Mouse (Mus musculus) lung, adult 2 months (tissue): Measurements from ENCODE around the gene Ppp3ca. TPM values are rescaled to one million over a fixed set of nuclear protein-coding genes. Genes with fewer than 3 reads are reported as not detected.

Experiments used
- DNase-seq: peaks from one replicate; pipeline ENCODE4 v3.0.0; 2022
- H3K4me1 ChIP-seq: fragments of 200-500 bp; 2 replicates; pipeline ENCODE4 v1.6.1; 2011; ENCODE audit warnings: low read length; ENCODE audit not compliant: control insufficient read depth, insufficient read depth
- H3K4me3 ChIP-seq: fragments of 200-500 bp; replicated peaks from 2 replicates; pipeline ENCODE3; 2011; ENCODE audit warnings: low read depth, mild to moderate bottlenecking, control low read depth, low read length; ENCODE audit errors: extremely low read depth
- CTCF ChIP-seq: fragments of 200-500 bp; IDR thresholded peaks from 2 replicates; pipeline ENCODE4 v1.5.1; 2011; ENCODE audit warnings: mild to moderate bottlenecking, low read length, control low read depth; ENCODE audit not compliant: insufficient read depth
- POLR2A ChIP-seq: fragments of 200-500 bp; IDR thresholded peaks from 2 replicates; pipeline ENCODE4 v1.6.1; 2011; ENCODE audit warnings: low read depth, mild to moderate bottlenecking, control low read depth, low read length, borderline replicate concordance; ENCODE audit errors: extremely low read depth
- WGBS: fragments of 180-500 bp; shearing (Covaris S2); methylation state at CpG from one replicate; pipeline ENCODE4 v1.1.7; 2018; 5-methylcytosine and 5-hydroxymethylcytosine counted together
- polyA plus RNA-seq: library from polyadenylated mRNA; depleted of rRNA; stranded (reverse); fragments of >200 nt; gene quantifications from 2 replicates; pipeline ENCODE4 v1.2.3, GENCODE M21; 2012

Gene Ppp3ca
- polyA plus RNA-seq, 1 experiment = 37.2 TPM

- DNase-seq = no peak
- no peak overlapping the region for H3K4me3 ChIP-seq
- TF ChIP-seq POLR2A = no peak
- TF ChIP-seq CTCF = no peak
- H3K4me1 ChIP-seq = peaks cover 45% of the 10 kb centered on the region
- WGBS = 58% methylated on average over 2 of the region's 2 CpGs
Observed at GRCm38 (mm10) chr3:136702861-136703260, 32.9 kb downstream of the Ppp3ca start.

DNA sequence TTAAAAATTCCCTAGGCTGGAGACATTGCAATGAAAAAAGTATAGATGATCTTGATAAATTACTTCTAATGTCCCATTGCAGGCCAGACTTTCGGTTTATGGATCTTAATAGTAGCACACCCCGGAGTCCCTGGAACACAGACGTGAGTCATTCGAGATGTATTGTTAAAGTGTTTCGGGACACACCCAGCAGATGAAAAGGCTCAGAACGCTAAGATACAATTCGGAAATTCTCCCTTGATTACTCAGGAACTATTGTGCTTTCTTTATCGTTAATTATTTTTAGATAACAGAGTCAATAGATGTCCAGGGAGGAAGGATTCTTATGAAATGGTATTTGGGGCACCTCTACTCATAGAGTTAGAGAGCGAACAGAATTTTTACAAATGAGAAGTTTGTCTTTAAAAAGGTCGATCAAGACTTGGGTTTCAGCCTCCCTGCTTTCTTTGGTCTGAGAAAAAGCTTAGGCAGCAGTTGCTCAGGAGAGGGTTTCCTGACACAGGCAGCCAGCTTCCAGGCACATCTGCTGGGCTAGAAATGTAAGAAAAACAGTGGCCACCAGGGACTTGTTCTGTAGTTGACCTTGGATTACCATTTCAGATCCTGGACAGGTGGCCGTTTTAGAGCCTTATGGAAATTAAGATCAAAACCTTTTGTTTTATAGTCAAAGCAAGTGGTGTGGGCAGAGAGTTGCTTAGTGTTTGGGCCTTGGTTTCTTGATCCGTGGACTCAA is 34.8 kb downstream of the Ppp3ca start:
- Histone ChIP-seq H3K4me1 (peaks cover 53% of the 10 kb centered on the region), H3K4me3 (no peak overlapping the region)
- DNase-seq = no peak
- TF ChIP-seq POLR2A = no peak
- TF ChIP-seq CTCF = no peak
- WGBS = 33% methylated on average over 12 of the region's 12 CpGs

DNA sequence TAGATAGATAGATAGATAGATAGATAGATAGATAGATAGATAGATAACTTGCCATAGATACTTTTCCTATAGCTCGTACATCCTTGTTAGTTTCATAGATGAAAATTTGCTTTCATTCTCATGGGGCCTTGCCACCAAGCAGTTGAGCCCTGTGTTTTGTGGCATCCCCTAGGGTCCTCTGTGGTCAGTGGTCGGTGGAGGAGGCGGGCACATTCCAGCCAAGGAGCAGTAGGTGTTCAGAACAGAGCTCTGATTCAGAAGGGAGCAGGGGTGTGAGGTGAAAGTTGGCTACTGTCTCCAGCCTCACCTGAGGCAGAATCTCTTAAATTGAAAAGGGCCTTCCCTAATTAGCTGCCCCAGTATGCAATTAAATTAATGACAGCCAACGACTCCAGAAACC is 36.1 kb downstream of the Ppp3ca start:
- DNase-seq = no peak
- TF ChIP-seq POLR2A (no peak), CTCF (no peak)
- Histone ChIP-seq H3K4me3 (no peak overlapping the region), H3K4me1 (peaks cover 46% of the 10 kb centered on the region)
- 75% methylated on average over 4 of the region's 4 CpGs for WGBS

DNA sequence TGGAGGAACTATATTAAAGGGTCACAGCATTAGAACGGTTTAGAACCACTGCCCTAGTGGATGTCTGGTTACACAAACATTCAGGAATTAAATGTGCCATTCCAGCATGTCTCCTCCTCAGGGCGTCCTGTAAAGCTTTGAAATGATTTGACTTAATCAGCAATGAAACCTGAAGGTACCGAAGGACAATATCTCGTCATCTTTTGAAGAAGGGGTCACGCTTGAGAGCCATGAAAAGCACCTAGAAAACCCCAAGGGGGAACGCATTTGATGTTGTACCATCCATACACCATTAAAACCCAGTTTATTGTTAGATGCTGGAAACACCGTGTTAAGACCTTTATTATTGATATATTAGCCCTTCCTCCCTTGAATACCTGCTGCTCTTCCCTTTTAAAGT is 36.8 kb downstream of the Ppp3ca start:
- Histone ChIP-seq H3K4me1 (peaks cover 42% of the 10 kb centered on the region), H3K4me3 (no peak overlapping the region)
- TF ChIP-seq POLR2A (no peak), CTCF (no peak)
- WGBS = 88% methylated on average over 7 of the region's 7 CpGs
- no peak for DNase-seq

DNA sequence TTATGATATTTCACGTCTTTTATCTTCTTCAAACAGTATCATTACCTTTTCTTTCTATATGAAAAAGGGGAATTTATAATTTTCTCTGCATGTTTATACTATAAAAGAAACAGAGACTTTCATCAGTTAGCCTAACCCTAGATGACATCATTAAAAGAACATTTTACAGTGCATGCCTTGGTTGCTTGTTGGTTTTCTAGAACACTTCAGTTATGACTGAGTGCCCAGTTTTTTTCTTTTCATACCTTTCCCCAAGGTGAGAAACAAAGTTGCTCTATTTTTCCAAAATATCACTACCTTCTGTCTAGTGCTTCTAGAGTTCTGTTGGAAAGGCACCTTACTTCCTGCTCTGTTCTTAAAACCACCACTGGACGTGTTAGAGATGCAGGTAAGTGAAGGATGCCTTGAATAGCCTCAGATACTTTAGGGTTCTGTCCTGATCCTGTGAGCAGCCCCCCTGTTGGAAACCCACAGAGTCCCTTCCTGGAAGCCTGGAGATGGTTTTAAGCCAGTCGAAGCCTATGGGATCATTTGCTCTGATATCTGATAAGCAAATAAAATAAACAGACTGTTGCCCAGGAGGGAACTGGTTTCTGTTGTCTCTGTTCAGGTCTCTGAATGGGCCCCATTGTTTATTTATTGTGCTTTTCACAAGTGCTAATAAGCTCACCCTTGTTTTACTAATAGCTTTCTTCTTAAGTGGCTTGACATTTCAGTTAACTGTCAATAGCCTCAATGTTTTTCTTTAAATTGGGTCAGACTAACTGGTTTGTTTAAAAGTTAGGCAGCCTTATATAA is 37.5 kb downstream of the Ppp3ca start:
- Histone ChIP-seq H3K4me3 (no peak overlapping the region), H3K4me1 (peaks cover 42% of the 10 kb centered on the region)
- no peak for DNase-seq
- WGBS = 44% methylated on average over 3 of the region's 3 CpGs
- TF ChIP-seq POLR2A = no peak
- no peak for TF ChIP-seq CTCF

DNA sequence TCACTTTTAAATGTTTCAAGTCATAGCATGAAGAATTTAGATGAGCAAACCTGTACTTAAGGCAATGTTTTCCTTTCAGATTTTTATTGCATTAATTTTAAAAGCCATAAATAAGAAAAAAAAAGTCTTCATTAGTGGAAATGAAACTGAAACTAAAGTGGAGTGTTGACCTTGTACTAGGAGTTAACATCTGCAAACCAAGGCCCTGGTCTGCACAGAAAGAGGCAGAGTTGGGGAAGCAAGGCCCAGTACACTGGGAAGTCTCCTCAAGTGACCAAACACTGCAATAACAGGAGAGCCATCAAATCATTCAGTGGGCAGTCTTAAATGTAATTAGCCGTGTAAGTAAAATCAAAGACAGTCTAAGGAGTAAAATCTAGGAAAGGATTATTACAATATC is 38.3 kb downstream of the Ppp3ca start:
- Histone ChIP-seq H3K4me1 (peaks cover 38% of the 10 kb centered on the region), H3K4me3 (no peak overlapping the region)
- DNase-seq = no peak
- WGBS = 24% methylated on average over 1 of the region's 1 CpGs
- TF ChIP-seq POLR2A = no peak
- no peak for TF ChIP-seq CTCF

- H3K4me3 ChIP-seq = no peak overlapping the region
- H3K4me1 ChIP-seq = peaks cover 24% of the 10 kb centered on the region
- no peak for DNase-seq
- 39% methylated on average over 10 of the region's 10 CpGs for WGBS
- no peak for TF ChIP-seq CTCF
- TF ChIP-seq POLR2A = no peak
Observed at GRCm38 (mm10) chr3:136710310-136710906, 40.5 kb downstream of the Ppp3ca start.

- H3K4me1 ChIP-seq = peaks cover 10% of the 10 kb centered on the region
- TF ChIP-seq CTCF (no peak), POLR2A (no peak)
- WGBS = 94% methylated on average over 4 of the region's 4 CpGs
- DNase-seq = no peak
- H3K4me3 ChIP-seq = no peak overlapping the region
Observed at GRCm38 (mm10) chr3:136714307-136715039, 44.5 kb downstream of the Ppp3ca start.

DNA sequence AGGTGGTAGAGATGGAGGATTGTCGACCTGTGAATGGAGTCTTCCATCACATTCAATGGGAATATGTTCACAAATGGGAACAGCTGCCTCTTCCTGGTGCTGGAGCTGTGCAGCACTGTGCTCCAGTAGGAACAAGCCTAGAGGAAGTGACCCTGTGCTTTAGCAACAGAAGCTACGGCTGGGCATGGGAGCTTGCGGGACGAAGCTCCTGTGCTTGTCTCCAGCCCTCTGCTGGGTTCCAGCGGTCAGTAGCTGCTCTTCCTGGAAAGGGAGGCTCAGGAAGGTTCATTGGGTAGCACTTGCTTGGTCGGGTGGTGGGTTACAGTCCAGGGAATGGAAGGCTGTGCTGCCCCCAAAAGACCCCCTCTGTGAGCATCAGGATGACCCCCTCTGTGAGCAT is 46.3 kb downstream of the Ppp3ca start:
- 61% methylated on average over 6 of the region's 6 CpGs for WGBS
- Histone ChIP-seq H3K4me1 (peaks cover 6% of the 10 kb centered on the region), H3K4me3 (no peak overlapping the region)
- DNase-seq = no peak
- TF ChIP-seq POLR2A (no peak), CTCF (no peak)

DNA sequence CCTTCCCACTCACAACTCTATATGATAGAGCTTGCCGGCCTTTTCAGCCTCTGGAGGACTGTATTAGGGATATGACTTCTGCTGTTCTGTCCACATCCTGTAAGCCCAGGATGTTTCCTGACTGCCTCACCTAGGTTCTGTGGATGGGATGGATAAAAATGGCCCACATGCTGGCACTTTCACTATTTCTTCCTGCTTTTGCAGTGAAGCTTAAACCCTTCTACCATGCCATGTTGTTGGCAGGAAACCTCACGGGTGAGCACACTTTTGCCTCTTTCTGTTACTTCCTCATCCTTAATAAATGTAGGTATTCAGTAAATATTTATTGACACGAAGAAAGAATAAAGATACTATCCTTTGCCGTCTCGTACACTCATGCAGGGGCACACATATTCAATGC is 48.5 kb downstream of the Ppp3ca start:
- 74% methylated on average over 5 of the region's 5 CpGs for WGBS
- no peak overlapping the region for H3K4me3 ChIP-seq
- TF ChIP-seq CTCF (no peak), POLR2A (no peak)
- no peak for DNase-seq
- peaks cover 10% of the 10 kb centered on the region for H3K4me1 ChIP-seq
